ENCODE assay signal across 39 mouse cellular contexts in genomic region chr1:161190253-161190910, GRCm38 (mm10). TPM values are rescaled to one million over a fixed set of nuclear protein-coding genes. Genes with fewer than 3 reads are reported as not detected.
"Had no signal": no experiment of that assay in that cellular context is flagged by ENCODE, and none has a peak within 500 bp of the region (broad histone marks: within the 10 kb centered on the region; RNA-seq: fewer than 3 reads in every experiment).

No protein-coding gene starts in this region.

- H3K4me1 ChIP-seq: heart, embryonic 10.5 days; limb, embryonic 10.5 days; limb, embryonic 12.5 days had no signal

- H3K27ac ChIP-seq: gastrocnemius, adult 2 months; heart, embryonic 10.5 days; heart, embryonic 13.5 days; heart, embryonic 15.5 days; hindbrain, embryonic 13.5 days; hindbrain, embryonic 15.5 days; hindbrain, postnatal 0 days; kidney, embryonic 15.5 days; kidney, postnatal 0 days; limb, embryonic 10.5 days; limb, embryonic 12.5 days; liver, embryonic 13.5 days had no signal

- H3K9ac ChIP-seq: heart, embryonic 13.5 days; heart, embryonic 15.5 days; hindbrain, embryonic 13.5 days; hindbrain, embryonic 15.5 days; kidney, embryonic 15.5 days; limb, embryonic 12.5 days; liver, embryonic 13.5 days had no signal

- ATAC-seq: hindbrain, postnatal 0 days; intestine, embryonic 16.5 days had no signal

- H3K27me3 ChIP-seq: heart, embryonic 15.5 days; hindbrain, embryonic 13.5 days; hindbrain, embryonic 15.5 days; kidney, embryonic 15.5 days; limb, embryonic 12.5 days had no signal

- DNase-seq: gastrocnemius, adult 2 months; gastrocnemius, postnatal 10 days; heart, adult 18-20 months; heart, postnatal 14 days; heart, postnatal 36 days; kidney, adult 11 months; kidney, adult 2 months; kidney, adult 9 months; kidney, postnatal 14 days; kidney, postnatal 36 days; layer of hippocampus, adult 9-11 months; layer of hippocampus, postnatal 36 days; liver; liver, embryonic 13.5 days had no signal

- H3K4me2 ChIP-seq: heart, embryonic 13.5 days; heart, embryonic 15.5 days; hindbrain, embryonic 13.5 days; hindbrain, embryonic 15.5 days; kidney, embryonic 15.5 days; limb, embryonic 12.5 days; liver, embryonic 11.5 days; liver, embryonic 13.5 days had no signal

- H3K4me3 ChIP-seq: gastrocnemius, adult 2 months; heart, embryonic 10.5 days; heart, embryonic 13.5 days; heart, embryonic 15.5 days; hindbrain, embryonic 13.5 days; hindbrain, embryonic 15.5 days; kidney, embryonic 15.5 days; limb, embryonic 10.5 days; limb, embryonic 12.5 days; liver, embryonic 13.5 days had no signal

- H3K9me3 ChIP-seq: heart, embryonic 10.5 days; heart, embryonic 15.5 days; hindbrain, embryonic 13.5 days; hindbrain, embryonic 15.5 days; kidney, embryonic 15.5 days; limb, embryonic 10.5 days; liver, embryonic 13.5 days had no signal

- H3K36me3 ChIP-seq: heart, embryonic 10.5 days; heart, embryonic 13.5 days; heart, embryonic 15.5 days; hindbrain, embryonic 13.5 days; hindbrain, embryonic 15.5 days; kidney, embryonic 15.5 days; limb, embryonic 10.5 days; limb, embryonic 12.5 days; liver, embryonic 13.5 days had no signal

RNA-seq across cellular contexts. Expression of gene Tex50, which starts 31.3 kb away (rescaled TPM):
- total RNA-seq: gastrocnemius, adult 2 months; gastrocnemius, postnatal 10 days; gastrocnemius, postnatal 4 days; heart, adult 18-20 months; heart, adult 8-10 months; heart, postnatal 14 days; heart, postnatal 36 days; hematopoietic stem cell, adult 5-6 weeks; hindbrain, postnatal 0 days; layer of hippocampus, adult 18-20 months; layer of hippocampus, postnatal 14 days; layer of hippocampus, postnatal 36 days; left cerebral cortex, adult 18-20 months; left cerebral cortex, postnatal 10 days; left cerebral cortex, postnatal 36 days had no signal
- polyA plus RNA-seq: frontal cortex, adult 2 months; heart, postnatal 0 days; hindbrain, embryonic 11.5 days; intestine, embryonic 16.5 days; kidney, adult 2 months; large intestine, adult 2 months; limb, embryonic 14.5 days; liver, embryonic 11.5 days; liver, embryonic 13.5 days had no signal

RNA-seq across cellular contexts. Expression of gene Ankrd45, which starts 47.9 kb away (rescaled TPM):
- total RNA-seq: gastrocnemius, adult 2 months; gastrocnemius, postnatal 4 days; hematopoietic stem cell, adult 5-6 weeks had no signal
